Mouse (Mus musculus): ENCODE data around the gene Fnip2. TPM values are rescaled to one million over a fixed set of nuclear protein-coding genes. Genes with fewer than 3 reads are reported as not detected.

Fnip2 gene
- polyA plus RNA-seq, 1 experiment from 2014 or later = 9.7 TPM

DNA sequence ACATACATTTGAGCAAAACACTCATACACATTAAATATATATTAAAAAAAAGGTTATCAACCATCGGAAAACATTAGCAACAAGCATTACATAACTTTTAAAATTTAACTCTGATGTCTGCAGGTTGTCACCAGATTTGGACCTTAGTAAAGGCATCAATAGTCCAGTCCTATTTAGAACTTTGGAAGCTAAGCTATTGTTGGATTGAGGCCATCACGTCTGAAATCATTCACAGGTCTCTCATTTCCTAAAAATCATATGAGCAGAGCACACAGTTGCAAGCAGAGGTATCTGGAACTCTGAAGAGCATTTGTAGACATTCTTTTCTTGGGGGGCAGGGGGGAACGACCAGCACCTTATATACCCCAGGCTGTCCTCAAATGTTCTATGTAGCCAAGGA, 28.5 kb downstream of the Fnip2 start:
- Histone ChIP-seq H3K9me3 (ENCODE audit: control insufficient read depth, low read length) (no peaks in the 10 kb centered on the region), H3K4me1 (replicated peaks; ENCODE audit: control insufficient read depth, insufficient read depth, low read length) (peaks cover 33% of the 10 kb centered on the region), H3K27me3 (replicated peaks; ENCODE audit: control insufficient read depth, insufficient read depth, low read length) (no peaks in the 10 kb centered on the region), H3K36me3 (ENCODE audit: control insufficient read depth, insufficient read depth, low read length) (no peaks in the 10 kb centered on the region), H3K27ac (ENCODE audit: low read depth, low read length) (peak overlapping the region; percentile 74), H3K4me3 (ENCODE audit: low read depth, low read length) (no peak overlapping the region), H3K4me2 (no peak overlapping the region), H3K9ac (ENCODE audit: low read depth, low read length) (no peak overlapping the region)
- WGBS = 82% methylated on average over 3 of the region's 3 CpGs
- no peak for DNase-seq (ENCODE audit: low spot score)
- ATAC-seq (replicated peaks; ENCODE audit: low FRiP score) = no peak

DNA sequence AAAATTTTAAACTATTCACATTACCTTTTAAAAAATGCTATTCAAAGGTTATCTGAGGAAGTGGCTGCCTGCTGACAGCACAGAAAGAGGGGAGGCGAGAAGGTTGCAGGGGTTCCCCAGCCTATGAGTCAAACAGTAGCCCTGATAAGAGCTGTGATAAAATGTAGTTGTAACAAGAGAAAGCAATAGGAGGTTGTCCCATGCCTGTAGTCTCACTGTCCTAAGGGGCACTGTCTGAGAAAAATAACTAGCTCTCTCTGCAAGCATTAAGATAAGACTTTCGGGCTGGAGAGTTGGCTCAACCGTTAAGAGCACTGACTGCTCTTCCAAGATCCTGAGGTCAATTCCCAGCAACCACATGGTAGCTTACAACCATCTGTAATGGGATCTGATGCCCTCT, 29.3 kb downstream of the Fnip2 start:
- Histone ChIP-seq H3K4me1 (replicated peaks; ENCODE audit: control insufficient read depth, insufficient read depth, low read length) (peaks cover 31% of the 10 kb centered on the region), H3K9me3 (ENCODE audit: control insufficient read depth, low read length) (no peaks in the 10 kb centered on the region), H3K4me3 (ENCODE audit: low read depth, low read length) (no peak overlapping the region), H3K4me2 (0 out of 2 replicates have a peak overlapping the region, but pooled peaks have one; percentile 21), H3K27ac (ENCODE audit: low read depth, low read length) (0 out of 2 replicates have a peak overlapping the region, but pooled peaks have one; percentile 74), H3K27me3 (replicated peaks; ENCODE audit: control insufficient read depth, insufficient read depth, low read length) (no peaks in the 10 kb centered on the region), H3K36me3 (ENCODE audit: control insufficient read depth, insufficient read depth, low read length) (no peaks in the 10 kb centered on the region), H3K9ac (ENCODE audit: low read depth, low read length) (no peak overlapping the region)
- DNase-seq (ENCODE audit: low spot score) (no peak), ATAC-seq (replicated peaks; ENCODE audit: low FRiP score) (peak; percentile 88)
- 19% methylated on average over 3 of the region's 3 CpGs for WGBS

DNA sequence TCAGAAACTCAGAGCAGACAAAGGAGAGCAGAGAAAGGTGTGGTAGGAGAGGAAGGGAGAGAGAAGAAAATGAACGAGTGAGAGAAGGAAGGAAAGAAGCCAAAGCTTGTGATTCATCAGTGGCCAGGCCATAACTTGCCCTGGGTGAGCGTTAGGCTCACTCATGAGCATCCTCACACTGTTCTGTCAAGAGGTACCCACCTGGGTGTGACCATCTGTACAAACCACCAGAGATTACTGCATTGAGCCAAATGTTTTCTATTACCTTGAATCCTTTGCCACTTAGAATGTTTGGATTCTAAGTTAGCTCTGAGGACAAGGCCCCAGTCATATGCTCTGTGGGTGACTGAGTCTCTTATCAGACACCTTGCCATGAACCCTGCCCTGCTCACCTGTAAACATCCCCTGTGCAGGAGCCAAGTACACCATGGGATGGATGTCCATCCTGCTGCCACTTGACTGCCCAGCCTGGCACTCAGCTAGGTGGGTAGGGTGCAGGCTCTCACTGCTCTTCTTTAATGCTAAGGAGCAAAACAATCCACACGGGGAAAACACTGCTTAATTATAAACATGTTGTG, 29.9 kb downstream of the Fnip2 start:
- WGBS = 70% methylated on average over 3 of the region's 3 CpGs
- peak overlapping the region; percentile 21; the same call in 1 of the 2 replicates for H3K4me2 ChIP-seq
- DNase-seq (ENCODE audit: low spot score) (no peak), ATAC-seq (replicated peaks; ENCODE audit: low FRiP score) (peak; percentile 24; the same call in 1 of the 2 replicates)
- H3K4me1 ChIP-seq (replicated peaks; ENCODE audit: control insufficient read depth, insufficient read depth, low read length) = peaks cover 25% of the 10 kb centered on the region
- H3K9ac ChIP-seq (ENCODE audit: low read depth, low read length) = no peak overlapping the region
- H3K9me3 ChIP-seq (ENCODE audit: control insufficient read depth, low read length) = no peaks in the 10 kb centered on the region
- H3K27me3 ChIP-seq (replicated peaks; ENCODE audit: control insufficient read depth, insufficient read depth, low read length) = no peaks in the 10 kb centered on the region
- H3K27ac ChIP-seq (ENCODE audit: low read depth, low read length) = 0 out of 2 replicates have a peak overlapping the region, but pooled peaks have one; percentile 11
- H3K36me3 ChIP-seq (ENCODE audit: control insufficient read depth, insufficient read depth, low read length) = no peaks in the 10 kb centered on the region
- H3K4me3 ChIP-seq (ENCODE audit: low read depth, low read length) = no peak overlapping the region

DNA sequence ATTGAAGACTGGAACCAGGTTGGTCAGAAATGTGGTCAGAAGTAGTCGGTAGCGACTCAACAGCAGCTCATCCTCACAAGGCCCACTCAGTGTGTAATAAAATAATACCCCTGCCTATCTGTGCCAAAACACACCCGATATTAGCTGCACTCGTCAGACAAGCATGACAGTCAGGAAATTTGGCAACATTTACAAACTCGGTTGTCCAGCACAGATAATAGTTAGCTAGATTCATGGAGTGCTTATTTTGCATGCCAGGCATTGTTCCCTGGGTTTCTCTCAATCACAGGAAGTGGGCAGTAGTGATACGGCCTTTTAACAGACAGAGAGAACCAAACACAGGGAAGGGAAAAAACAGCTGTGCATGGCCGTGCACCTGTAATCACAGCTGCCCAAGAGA, 30.6 kb downstream of the Fnip2 start:
- ATAC-seq (replicated peaks; ENCODE audit: low FRiP score) = no peak
- WGBS = 55% methylated on average over 7 of the region's 7 CpGs

DNA sequence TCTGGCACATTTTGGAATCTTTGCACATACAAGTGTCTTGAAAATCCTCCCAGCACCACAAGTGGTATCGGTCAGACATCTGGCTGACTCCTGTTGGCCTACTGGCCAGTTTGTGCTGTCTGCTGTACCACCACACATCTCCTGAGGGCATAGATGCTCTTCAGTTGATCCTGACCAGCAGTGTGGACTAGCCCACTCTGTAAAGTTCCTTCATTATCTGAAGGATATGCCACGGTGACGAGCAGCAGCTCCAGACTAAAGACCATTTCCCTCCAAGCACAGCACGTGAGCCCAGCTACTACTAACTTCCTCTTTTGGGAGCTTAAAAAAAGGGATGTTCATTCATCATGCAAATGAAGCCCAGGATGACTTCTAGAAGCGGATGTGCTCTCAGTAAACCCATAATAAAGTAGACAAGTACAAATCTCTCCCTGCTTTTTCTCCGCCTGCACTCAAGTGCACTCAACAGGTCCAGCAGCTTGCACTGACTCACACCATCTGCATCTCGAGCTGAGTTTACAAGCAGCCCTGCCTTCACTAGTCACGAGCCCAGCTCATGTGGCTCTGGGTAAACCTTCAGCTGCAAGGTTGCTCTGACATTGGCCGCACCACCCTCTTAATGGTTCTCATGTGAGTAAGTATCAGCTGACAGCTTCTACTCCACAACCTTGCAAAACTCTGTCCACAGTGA, 35.9 kb downstream of the Fnip2 start:
- H3K27me3 ChIP-seq (replicated peaks; ENCODE audit: control insufficient read depth, insufficient read depth, low read length) = no peaks in the 10 kb centered on the region
- H3K36me3 ChIP-seq (ENCODE audit: control insufficient read depth, insufficient read depth, low read length) = no peaks in the 10 kb centered on the region
- ATAC-seq (replicated peaks; ENCODE audit: low FRiP score) (no peak), DNase-seq (ENCODE audit: low spot score) (no peak)
- no peak overlapping the region for H3K9ac ChIP-seq (ENCODE audit: low read depth, low read length)
- 0 out of 2 replicates have a peak overlapping the region, but pooled peaks have one; percentile 3 for H3K27ac ChIP-seq (ENCODE audit: low read depth, low read length)
- no peak overlapping the region for H3K4me3 ChIP-seq (ENCODE audit: low read depth, low read length)
- H3K4me1 ChIP-seq (replicated peaks; ENCODE audit: control insufficient read depth, insufficient read depth, low read length) = peaks cover 52% of the 10 kb centered on the region
- WGBS = 39% methylated on average over 9 of the region's 9 CpGs
- no peaks in the 10 kb centered on the region for H3K9me3 ChIP-seq (ENCODE audit: control insufficient read depth, low read length)
- H3K4me2 ChIP-seq = no peak overlapping the region

More for the DNA sequence above, 30.6 kb downstream of the Fnip2 start:
- peaks cover 28% of the 10 kb centered on the region for H3K4me1 ChIP-seq (replicated peaks; ENCODE audit: control insufficient read depth, insufficient read depth, low read length)
- no peak overlapping the region for H3K9ac ChIP-seq (ENCODE audit: low read depth, low read length)
- H3K27me3 ChIP-seq (replicated peaks; ENCODE audit: control insufficient read depth, insufficient read depth, low read length) = no peaks in the 10 kb centered on the region
- no peak overlapping the region for H3K27ac ChIP-seq (ENCODE audit: low read depth, low read length)
- DNase-seq (ENCODE audit: low spot score) = no peak
- no peak overlapping the region for H3K4me3 ChIP-seq (ENCODE audit: low read depth, low read length)
- H3K4me2 ChIP-seq = no peak overlapping the region
- H3K36me3 ChIP-seq (ENCODE audit: control insufficient read depth, insufficient read depth, low read length) = no peaks in the 10 kb centered on the region
- no peaks in the 10 kb centered on the region for H3K9me3 ChIP-seq (ENCODE audit: control insufficient read depth, low read length)

DNA sequence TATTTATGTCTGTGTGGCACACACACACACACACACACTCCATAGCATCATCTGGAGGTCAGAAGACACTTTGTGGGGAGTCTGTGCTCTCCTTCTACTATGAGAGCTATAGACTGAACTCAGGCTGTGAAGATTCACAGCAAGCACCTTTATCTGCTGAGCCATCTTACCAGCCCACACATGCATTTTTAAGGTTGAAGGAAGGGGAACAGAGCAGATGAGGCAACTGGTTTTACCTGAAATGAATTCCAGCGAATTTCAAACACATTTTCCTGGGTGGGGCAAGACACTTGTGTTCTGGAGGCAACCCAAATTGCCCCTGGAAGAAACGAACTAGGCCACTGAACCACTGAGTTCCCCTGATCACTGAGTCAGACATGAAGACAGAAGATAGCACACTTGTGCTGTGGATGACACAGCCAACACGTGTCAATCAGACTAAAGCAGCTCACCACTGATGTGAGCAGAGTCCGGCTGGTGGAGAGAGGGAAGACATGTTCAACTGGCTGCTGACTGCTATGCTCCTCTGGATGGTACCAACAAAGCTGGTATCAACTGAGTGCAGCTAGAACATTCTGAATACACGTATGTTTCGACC, 38.0 kb downstream of the Fnip2 start:
- H3K4me3 ChIP-seq (ENCODE audit: low read depth, low read length) = no peak overlapping the region
- no peak overlapping the region for H3K9ac ChIP-seq (ENCODE audit: low read depth, low read length)
- peaks cover 47% of the 10 kb centered on the region for H3K4me1 ChIP-seq (replicated peaks; ENCODE audit: control insufficient read depth, insufficient read depth, low read length)
- no peaks in the 10 kb centered on the region for H3K9me3 ChIP-seq (ENCODE audit: control insufficient read depth, low read length)
- peak; percentile 75 for ATAC-seq (replicated peaks; ENCODE audit: low FRiP score)
- no peak overlapping the region for H3K4me2 ChIP-seq
- no peaks in the 10 kb centered on the region for H3K27me3 ChIP-seq (replicated peaks; ENCODE audit: control insufficient read depth, insufficient read depth, low read length)
- DNase-seq (ENCODE audit: low spot score) = no peak
- H3K27ac ChIP-seq (ENCODE audit: low read depth, low read length) = peak overlapping the region; percentile 34
- WGBS = 56% methylated on average over 6 of the region's 6 CpGs
- H3K36me3 ChIP-seq (ENCODE audit: control insufficient read depth, insufficient read depth, low read length) = no peaks in the 10 kb centered on the region

DNA sequence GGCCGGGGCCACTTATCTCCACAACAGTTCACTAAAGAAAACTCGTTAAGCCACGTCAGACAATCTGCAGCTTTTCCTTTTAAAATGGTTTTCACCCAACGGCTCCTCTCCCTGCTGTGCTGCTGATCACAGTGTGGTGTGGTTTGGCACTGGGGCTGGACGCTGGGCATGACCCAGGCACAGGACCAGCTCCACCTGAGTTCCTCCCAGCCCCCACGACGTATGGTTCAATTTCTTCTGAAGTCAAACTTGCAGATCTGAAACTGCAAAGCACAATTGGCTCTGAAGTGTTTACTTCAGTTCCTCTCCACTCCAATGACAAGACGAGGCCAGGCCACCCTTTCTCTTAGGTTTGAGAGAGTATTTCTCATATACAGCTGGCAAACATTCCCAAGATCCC, 39.1 kb downstream of the Fnip2 start:
- WGBS = 39% methylated on average over 8 of the region's 8 CpGs
- ATAC-seq (replicated peaks; ENCODE audit: low FRiP score) (no peak), DNase-seq (ENCODE audit: low spot score) (no peak)
- peak overlapping the region; percentile 5; the same call in 1 of the 2 replicates for H3K4me2 ChIP-seq
- H3K27ac ChIP-seq (ENCODE audit: low read depth, low read length) = peak overlapping the region; percentile 39; the same call in 1 of the 2 replicates
- H3K36me3 ChIP-seq (ENCODE audit: control insufficient read depth, insufficient read depth, low read length) = no peaks in the 10 kb centered on the region
- H3K9me3 ChIP-seq (ENCODE audit: control insufficient read depth, low read length) = no peaks in the 10 kb centered on the region
- H3K4me3 ChIP-seq (ENCODE audit: low read depth, low read length) = no peak overlapping the region
- no peaks in the 10 kb centered on the region for H3K27me3 ChIP-seq (replicated peaks; ENCODE audit: control insufficient read depth, insufficient read depth, low read length)
- peaks cover 47% of the 10 kb centered on the region for H3K4me1 ChIP-seq (replicated peaks; ENCODE audit: control insufficient read depth, insufficient read depth, low read length)
- H3K9ac ChIP-seq (ENCODE audit: low read depth, low read length) = no peak overlapping the region

DNA sequence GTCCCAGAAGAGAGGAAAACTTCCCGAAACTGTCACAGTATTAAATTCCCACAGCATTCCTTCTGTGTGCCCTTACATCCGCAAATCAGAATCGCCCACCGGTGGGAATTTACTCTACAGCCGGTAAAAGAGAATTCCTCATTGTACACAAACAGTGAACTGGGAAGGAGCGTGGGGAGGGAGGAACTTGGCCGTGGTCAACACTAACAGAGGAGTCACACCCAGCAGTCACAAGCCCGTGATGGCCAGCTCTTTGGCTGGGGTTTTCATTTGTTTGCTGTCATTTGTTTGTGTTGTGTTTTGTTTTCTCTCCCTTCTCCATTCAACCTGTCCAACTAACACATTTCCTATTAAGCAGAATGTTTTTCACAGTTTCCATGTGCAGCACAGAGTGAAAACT, 39.7 kb downstream of the Fnip2 start:
- no peak for DNase-seq (ENCODE audit: low spot score)
- no peak overlapping the region for H3K4me2 ChIP-seq
- peaks cover 47% of the 10 kb centered on the region for H3K4me1 ChIP-seq (replicated peaks; ENCODE audit: control insufficient read depth, insufficient read depth, low read length)
- H3K36me3 ChIP-seq (ENCODE audit: control insufficient read depth, insufficient read depth, low read length) = no peaks in the 10 kb centered on the region
- ATAC-seq (replicated peaks; ENCODE audit: low FRiP score) = no peak
- no peak overlapping the region for H3K27ac ChIP-seq (ENCODE audit: low read depth, low read length)
- H3K9ac ChIP-seq (ENCODE audit: low read depth, low read length) = no peak overlapping the region
- H3K9me3 ChIP-seq (ENCODE audit: control insufficient read depth, low read length) = no peaks in the 10 kb centered on the region
- 73% methylated on average over 8 of the region's 8 CpGs for WGBS
- no peak overlapping the region for H3K4me3 ChIP-seq (ENCODE audit: low read depth, low read length)
- H3K27me3 ChIP-seq (replicated peaks; ENCODE audit: control insufficient read depth, insufficient read depth, low read length) = no peaks in the 10 kb centered on the region
